Mouse (Mus musculus) cerebellum, adult (tissue): Measurements from ENCODE around the gene Pin1rt1.
A peak's percentile ranks its signal among the peaks of the same experiment; 100 is the strongest.

ENCODE experiments used
- ATAC-seq: cut with Nextera tagmentation; 2 replicates; pipeline ENCODE4 v1.9.2; 2017; ENCODE audit warnings: mild to moderate bottlenecking, moderate library complexity, mixed read lengths; ENCODE audit not compliant: insufficient number of reproducible peaks, low FRiP score, low TSS enrichment

Gene Pin1rt1

DNA sequence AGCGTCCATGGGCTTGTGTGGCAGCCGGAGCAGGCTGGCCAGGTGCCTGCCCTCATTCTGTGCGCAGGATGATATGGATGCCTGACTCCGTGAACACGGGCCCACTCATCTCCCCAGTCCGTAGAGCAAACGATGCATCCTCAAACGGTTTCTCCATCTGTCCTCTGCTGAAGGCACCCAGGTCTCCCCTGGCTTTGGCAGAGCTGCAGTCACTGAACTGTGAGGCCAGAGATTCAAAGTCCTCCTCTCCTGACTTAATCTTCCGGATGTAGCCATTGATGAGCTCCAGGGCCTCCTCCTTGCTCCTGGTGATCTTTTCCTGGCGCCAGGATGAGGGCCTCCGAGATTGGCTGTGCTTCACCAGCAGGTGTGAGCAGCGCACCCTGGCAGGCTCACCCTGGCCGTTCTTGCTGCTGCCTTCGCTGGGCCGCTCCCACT, 1.9 kb downstream of the Pin1rt1 start:
- peak; percentile 71 for ATAC-seq

DNA sequence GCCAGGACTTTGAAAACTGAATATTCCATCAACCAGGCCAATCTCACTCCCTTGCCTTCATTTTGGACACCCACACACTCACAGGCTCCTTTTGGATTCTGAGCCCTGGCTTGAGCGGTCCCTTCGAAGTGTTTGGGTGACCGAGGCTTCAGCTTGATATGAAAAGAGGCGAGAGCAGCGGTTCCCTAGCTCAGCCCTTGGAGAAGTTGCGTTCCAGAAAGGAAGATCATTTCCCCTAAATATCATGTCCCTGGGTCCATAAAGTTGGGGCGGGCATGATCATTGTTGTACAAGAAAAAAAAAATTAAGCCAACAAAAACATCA, 3.7 kb downstream of the Pin1rt1 start:
- ATAC-seq: no peak

DNA sequence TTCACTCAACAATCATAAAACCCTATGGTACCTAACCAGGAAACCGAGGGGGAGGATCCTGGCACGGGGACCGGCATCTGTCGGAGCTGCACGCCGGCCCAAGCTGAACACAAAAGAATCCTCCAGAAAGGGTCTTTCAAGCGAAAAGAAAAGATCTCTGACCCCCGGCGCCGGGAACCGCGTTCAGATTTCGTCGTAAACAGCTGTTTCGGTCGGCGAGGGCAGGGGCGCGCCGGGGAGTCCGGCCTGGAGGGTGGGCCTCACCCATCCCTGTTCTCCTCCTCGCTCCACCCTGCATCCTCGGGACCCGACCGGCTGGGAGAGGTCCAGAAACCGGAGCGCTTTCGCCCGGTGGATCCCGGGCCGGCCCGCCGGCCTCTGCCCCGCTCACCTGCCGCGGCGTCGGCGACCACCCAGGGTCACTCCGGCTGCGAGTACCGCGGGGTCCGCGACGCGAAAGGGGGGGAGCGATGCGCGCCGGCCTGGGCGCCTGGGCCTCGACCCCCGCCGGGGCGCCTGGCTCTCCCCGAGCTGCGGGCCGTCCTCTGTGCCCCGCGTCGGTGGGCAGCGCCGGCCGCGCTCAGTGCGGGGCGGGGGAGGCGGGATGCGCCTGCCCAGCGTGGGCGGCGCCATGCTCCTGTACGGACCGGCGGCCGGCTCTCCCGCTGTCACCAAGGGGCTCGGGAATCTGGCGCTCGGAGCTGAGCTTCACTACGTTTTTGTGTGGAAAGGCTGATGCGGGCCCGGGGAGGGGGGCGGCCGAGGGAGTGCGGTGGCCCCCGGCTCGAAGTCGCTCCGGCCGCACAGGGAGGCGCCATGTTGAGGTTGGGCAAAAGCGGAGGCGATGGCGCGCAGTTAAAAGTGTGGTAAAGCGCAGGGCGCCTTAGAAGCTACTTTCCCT, 4.3 kb downstream of the Pin1rt1 start, which contains the start of gene Tcp11l1:
Gene Tcp11l1 (minus strand): TSS at position 585 of the 901 bp plus-strand sequence.
- ATAC-seq: peak; percentile 83

DNA sequence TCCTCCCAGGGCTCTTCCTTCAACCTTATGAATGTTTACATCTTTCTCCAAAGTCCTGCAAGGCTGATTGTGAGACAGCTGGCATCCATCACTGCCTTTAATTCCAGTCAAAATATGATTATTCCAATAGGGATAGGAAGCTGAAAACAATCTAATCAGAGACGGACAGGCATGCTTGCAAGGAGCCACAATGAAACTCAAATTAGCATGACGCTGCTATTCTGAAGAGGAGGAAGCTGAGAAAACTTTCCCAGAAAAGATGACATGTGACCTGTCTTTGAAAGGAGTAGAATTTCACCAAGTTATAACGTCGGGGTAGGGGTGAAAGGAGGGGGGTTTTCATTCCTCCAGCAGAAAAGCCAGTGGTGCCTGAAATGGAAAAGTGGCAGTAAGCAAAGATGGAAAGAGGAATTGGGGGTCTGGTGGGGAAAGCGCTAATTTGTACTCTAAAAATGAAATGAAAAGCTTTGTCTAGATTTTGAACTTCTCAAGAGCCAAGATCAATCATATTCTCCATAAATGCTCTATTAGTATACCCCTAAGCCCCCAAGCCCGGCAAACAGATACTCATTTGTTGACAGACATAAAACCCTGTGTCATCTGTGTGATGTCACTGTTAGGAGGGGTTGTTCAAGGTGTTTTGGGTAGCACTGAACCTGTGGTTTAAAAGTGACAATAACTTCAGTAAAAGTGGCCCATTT, 5.4 kb downstream of the Pin1rt1 start:
- no peak for ATAC-seq

DNA sequence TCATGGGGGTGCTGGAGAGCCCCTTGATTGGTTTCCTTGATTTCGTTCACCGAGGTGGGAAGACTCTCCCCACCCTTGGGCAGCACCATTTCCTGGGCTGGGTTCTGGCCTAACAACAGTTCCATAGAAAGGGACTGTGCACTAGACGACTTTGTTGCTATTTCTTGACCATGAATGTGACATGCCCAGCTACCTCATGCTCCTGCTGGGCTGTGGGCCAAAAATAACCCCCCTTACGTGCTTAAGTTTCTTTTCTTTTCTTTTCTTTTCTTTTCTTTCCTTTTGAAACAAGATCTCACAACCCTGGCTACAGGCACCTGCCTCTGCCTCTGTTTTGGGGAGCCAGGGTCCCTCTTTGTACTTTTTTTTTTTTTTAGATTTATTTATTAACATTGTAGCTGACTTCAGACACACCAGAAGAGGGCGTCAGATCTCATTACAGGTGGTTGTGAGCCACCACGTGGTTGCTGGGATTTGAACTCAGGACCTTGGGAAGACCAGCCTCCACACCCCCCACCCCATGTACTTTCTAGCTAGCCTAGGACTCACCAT, 6.3 kb downstream of the Pin1rt1 start:
- no peak for ATAC-seq

DNA sequence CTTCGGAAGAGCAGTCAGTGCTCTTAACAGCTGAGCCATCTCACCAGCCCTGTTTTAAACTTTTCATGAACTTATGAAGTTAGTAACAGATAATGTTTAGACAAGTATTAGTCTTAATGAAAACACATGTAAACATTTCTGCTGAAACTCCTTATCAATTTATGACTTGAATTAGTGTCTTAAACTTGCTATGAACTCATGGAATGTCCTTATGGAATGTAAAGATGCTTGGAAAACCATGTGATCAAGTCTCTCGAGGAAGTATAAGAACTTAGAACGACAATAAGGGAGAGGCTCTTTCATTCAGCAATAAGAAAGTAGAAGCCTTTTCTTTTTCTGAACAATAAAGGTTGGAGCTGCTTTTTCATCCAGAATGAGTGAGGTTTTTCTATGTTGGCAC, 11.8 kb downstream of the Pin1rt1 start:
- no peak for ATAC-seq

DNA sequence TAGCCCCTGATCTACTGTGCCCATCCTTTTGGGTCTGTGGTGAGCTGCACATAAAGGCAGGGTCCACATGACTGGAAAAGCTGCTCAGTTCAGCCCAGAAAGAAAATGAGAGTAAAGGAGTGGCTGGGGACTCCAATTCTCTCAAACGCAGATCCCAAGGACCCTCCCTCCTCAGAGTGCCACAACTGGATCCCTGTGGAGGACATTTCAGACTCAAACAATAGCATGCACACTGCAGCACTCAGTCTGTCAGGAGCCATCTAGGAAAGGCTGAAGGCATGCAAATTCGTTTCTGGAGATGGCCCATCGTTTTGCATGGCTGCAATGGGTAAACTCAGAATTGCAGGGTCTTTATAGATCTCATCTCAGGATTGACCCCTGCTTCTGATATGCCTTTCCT, 13.0 kb downstream of the Pin1rt1 start:
- ATAC-seq: no peak

DNA sequence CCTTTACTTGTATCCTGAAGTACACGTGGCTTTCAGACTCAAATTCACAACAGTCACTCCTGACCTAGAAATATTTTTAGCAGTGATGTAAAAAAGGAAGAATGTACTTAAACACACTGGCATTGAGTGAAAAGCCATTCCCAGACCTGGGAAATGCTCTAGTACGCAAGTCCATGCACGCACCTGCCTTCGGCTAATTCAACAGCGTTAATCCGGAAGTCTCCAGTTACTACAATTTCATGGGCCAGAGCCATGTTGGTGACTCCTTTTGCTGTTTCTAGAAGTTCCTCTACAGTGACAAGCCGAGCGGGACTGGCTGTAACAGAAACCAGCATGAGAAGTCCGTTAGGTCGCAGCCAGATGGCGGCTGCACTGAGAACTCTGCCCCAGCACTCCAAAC, 16.5 kb downstream of the Pin1rt1 start:
- no peak for ATAC-seq

DNA sequence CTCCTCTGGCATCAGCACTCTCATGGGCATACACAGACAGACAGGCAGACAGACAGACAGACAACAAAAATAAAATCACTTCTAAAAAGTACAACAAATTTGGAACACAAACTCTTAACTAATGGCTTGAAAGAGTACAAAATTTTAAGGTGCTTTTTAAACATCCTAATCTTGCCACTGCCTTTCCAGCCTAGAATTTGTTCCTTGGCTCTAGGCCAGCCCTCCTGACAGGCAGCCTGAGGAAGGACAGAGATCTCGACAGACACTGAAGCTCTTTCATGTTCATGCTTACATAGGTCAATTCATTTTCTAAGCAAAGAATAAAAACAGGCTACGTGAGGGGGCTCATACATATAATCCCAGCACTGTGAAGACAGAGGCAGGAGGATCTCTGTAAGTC, 23.6 kb downstream of the Pin1rt1 start:
- ATAC-seq: no peak

DNA sequence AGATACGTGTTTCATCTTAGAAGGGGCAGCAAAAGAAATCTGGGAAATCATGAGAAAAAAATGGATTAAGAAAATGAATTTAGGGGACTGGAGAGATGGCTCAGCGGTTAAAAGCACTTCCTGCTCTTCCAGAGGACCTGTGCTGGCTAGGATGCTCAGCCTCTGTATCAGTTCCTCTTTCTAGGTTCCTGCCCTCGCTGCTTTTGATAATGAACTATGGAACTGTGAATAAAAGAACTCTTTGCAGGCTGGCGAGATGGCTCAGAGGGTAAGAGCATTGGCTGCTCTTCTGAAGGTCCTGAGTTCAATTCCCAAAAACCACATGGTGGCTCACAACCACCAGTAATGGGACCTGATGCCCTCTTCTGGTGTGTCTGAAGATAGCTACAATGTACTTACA, 25.5 kb downstream of the Pin1rt1 start:
- ATAC-seq: no peak

DNA sequence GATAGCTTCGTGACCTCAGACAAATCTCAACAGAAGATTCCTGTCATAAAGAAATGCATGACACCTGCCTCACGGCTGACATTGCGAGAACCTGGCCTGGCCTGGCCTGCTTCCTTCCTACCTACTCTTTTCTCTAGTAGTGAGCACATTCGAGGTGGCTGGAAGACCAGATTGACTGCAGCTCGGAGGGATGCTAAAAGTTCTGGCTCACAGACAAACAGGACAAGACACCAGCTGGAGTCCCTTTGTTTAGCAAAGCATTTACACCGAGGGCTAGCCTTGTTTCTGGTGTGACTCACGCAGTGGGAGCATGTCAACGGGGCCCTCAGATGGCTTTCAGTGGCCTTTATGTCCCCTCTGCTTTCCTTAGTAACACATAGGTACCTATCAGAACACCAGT, 27.5 kb downstream of the Pin1rt1 start:
- ATAC-seq: peak; percentile 58

DNA sequence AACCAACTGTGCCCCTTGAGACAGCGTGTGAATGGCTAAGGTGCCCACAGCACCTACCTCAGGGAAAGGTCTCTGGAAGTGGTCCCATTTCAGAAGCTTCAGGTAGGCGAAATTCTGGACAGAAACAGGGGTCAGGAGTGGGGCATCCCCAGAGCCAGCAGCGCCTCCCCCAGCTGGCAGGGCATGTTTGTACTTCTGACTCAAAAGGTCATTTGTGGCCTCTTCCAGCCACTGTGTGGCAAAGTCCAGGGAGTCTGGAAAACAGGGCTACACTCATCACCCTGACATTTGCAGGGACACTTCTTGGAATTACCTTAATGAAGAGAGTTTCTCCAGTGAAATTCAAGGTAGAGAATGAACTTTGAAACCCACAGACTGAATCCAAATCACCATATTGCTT, 27.9 kb downstream of the Pin1rt1 start:
- ATAC-seq: no peak

DNA sequence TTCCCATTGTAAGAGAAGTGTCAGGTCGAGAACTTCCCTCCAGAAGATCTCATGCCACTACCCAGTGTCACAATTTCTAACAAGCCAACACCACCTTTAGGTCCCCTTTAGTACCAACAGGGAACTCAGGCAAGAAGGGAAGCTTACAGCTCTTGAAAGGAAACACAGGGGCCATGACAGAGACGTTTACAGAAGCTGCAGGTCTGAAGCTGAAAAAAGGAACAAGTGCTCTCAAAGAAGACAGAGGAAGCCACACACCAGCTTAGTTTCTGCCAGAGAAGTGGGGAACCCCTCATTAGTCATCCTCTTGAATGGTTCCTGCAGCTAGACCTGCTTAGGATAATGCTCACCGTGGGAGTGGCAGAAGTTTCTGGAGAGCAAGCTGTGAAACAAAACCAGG, 28.9 kb downstream of the Pin1rt1 start:
- ATAC-seq: no peak

DNA sequence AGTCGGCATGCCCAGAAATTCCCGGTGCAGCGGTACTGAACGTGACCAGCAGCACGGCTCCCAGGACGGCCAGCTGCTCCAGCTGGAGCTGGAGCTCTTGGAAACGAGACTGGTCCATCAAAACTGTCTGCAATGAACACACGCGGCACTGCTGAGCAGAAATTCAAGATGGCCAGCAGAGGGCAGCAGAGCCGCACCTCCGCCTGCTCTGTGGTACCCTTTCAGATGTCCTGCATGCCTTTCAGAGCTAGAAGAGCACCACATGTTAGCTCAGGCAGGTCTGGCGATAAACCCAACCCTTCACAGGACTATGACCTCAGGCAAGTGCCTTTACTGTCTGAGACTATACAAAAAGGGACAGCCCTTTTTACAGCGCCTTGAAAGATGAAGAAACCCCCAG, 30.8 kb downstream of the Pin1rt1 start:
- peak; percentile 75 for ATAC-seq

DNA sequence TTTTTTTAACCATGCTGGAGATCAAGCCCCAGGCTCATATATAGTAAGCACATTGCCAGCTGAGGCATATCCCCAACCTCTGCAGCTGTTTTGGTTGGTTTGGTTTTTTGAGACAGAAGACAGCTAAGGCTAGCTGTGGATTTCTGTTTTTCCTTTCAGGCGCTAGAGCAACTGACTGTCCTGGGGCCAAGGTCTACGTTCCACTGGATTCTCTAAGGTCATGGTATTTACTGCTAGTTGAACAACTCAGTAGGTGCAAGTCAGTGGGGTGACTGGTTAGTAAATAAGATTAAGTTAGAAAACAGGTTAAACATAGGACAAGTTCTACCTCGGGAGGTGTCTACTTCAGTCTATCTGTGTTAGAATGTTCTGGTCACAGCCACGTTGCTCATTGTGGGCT, 31.4 kb downstream of the Pin1rt1 start:
- ATAC-seq: no peak

DNA sequence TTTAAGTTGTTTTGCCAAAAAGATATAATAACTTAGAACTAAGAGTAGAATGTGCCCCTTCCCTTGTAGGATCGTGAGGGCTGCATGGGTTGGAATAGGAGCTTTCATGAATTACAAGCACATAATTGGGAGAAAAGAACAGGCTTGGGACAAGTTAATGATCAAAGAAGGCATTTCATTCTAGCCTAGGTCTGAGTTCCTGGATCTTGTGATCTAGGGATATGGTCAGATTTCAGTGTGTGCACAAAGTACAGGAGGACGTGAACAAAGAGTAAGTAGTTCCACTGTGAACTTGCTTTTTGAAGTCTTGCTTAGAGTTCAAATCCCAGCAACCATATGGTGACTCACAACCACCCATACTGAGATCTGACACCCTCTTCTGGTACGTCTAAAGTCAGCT, 38.9 kb downstream of the Pin1rt1 start:
- no peak for ATAC-seq

DNA sequence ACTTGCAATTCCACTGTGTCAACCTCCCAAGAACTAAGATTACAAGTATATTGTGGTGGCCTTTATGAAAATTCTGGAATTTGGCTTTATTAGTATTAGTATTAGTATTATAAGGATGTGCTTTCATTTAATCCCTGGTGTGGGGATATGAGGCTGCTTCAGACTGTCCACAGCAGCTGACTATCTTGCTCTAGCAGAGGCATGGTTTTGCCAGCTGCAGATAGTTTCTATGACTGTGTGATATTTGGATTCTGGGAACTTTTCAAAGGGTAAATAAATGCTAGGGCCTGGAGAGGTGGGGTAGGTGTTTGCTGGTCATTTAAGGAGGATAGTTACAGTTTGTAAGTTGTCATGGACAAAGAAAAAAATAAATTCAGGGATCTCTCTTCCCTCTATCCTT, 44.5 kb downstream of the Pin1rt1 start:
- ATAC-seq: no peak

DNA sequence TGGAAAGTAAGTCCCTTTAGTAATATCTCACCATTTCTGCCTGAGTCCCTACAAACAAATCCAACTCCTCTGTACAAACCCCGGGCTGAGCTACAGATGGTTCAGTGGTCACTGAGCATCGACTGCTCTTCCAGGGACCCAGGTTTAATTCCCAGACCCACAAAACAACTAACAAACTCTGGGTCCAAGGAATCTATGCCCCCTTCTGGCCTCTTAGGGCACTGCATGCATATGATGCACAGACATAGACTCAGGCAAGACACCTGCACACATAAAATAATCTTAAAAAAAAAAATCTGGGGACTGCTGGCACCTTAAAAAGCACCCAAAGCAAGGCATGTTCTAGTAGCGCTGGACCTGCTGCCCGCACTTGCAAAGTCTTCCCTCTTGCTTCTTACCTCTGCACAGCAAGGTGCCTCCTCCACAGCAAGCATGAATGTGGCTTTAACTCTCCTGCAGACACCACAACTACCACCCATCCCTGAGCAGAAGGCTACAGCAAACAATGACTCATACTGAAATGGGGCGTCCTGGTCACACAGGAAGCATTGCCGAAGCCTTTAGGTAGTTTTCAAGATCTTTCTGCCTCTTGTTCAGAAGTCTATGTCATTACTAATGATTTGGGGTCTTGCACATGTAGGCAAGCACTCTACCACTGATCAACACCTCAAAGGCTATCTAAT, 46.9 kb downstream of the Pin1rt1 start:
- no peak for ATAC-seq
